Mouse (Mus musculus) kidney, adult 2 months (tissue): ENCODE data around the gene Ccdc18. TPM values are rescaled to one million over a fixed set of nuclear protein-coding genes. Genes with fewer than 3 reads are reported as not detected.
A peak's percentile ranks its signal among the peaks of the same experiment; 100 is the strongest.
"Not testable (repeated sequence)": the region's sequence is repeated elsewhere in the genome, so short reads cannot be mapped to it uniquely, and the experiment has no call there.

Experiments used
- DNase-seq: peaks from one replicate; pipeline ENCODE4 v3.0.0; 2021
- H3K27ac ChIP-seq: fragments of 200-500 bp; 2 replicates; pipeline ENCODE4 v1.5.1; 2012; ENCODE audit warnings: low read depth, low read length, control low read depth, inconsistent platforms; ENCODE audit not compliant: insufficient read depth
- H3K27me3 ChIP-seq: fragments of 200-500 bp; replicated peaks from 2 replicates; pipeline ENCODE4 v1.6.1; 2012; ENCODE audit warnings: mild to moderate bottlenecking, moderate library complexity, low read length, inconsistent platforms; ENCODE audit not compliant: control insufficient read depth, insufficient read depth
- H3K36me3 ChIP-seq: fragments of 200-500 bp; 2 replicates; pipeline ENCODE4 v1.6.1; 2012; ENCODE audit warnings: mild to moderate bottlenecking, moderate library complexity, low read length, inconsistent platforms; ENCODE audit not compliant: control insufficient read depth, insufficient read depth
- H3K4me1 ChIP-seq: fragments of 200-500 bp; 2 replicates; pipeline ENCODE4 v1.6.1; 2011; ENCODE audit warnings: low read length; ENCODE audit not compliant: control insufficient read depth, insufficient read depth
- H3K4me3 ChIP-seq: fragments of 200-500 bp; 2 replicates; pipeline ENCODE4 v1.5.1; 2011; ENCODE audit warnings: mild to moderate bottlenecking, low read depth, low read length, control low read depth; ENCODE audit not compliant: insufficient read depth
- CTCF ChIP-seq: fragments of 200-500 bp; conservative IDR thresholded peaks from 2 replicates; pipeline ENCODE4 v1.5.1; 2011; ENCODE audit warnings: low read depth, mild to moderate bottlenecking, control low read depth, low read length, moderate library complexity, mixed read lengths; ENCODE audit not compliant: insufficient read depth, insufficient read length
- POLR2A ChIP-seq: fragments of 200-500 bp; IDR thresholded peaks from one replicate; pipeline ENCODE4 v1.6.1; 2011; ENCODE audit warnings: low read depth, low read length, control low read depth
- WGBS: fragments of 180-500 bp; shearing (Covaris S2); methylation state at CpG from one replicate; pipeline ENCODE4 v1.1.7; 2018; 5-methylcytosine and 5-hydroxymethylcytosine counted together
- polyA plus RNA-seq: library from polyadenylated mRNA; depleted of rRNA; stranded (reverse); fragments of >200 nt; gene quantifications from 2 replicates; pipeline ENCODE4 v1.2.3, GENCODE M21; 2012

Gene Ccdc18
- polyA plus RNA-seq, 1 experiment = 0.06 TPM

DNA sequence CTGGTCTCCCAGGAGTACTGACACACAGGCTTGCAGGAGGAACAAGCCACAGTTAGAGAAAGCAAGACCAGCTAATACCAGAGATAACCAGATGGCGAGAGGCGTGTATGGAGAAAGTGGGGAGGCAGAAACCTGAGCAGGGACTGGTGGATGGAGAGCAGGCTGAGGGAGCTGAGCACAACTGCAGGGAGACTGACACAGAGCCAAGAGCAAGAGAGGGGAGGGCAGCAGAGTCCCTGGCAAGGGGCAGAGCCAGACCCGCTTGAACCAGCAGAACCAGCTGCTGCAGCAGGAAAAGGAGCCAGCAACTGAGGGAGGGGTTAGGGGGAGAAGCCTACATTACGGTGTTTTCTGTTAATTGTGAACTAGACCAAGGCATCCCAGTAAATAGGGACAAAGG is 130.0 kb downstream of the Ccdc18 start:
- 23% methylated on average over 4 of the region's 4 CpGs for WGBS
- Histone ChIP-seq H3K27me3 (no peaks in the 10 kb centered on the region), H3K4me1 (peaks cover under 1% of the 10 kb centered on the region; the same call in 1 of the 2 replicates), H3K36me3 (no peaks in the 10 kb centered on the region), H3K27ac (peak overlapping the region; percentile 3; the same call in 1 of the 2 replicates), H3K4me3 (no peak overlapping the region)
- peak; percentile 84 for DNase-seq
- TF ChIP-seq POLR2A (no peak), CTCF (no peak)

DNA sequence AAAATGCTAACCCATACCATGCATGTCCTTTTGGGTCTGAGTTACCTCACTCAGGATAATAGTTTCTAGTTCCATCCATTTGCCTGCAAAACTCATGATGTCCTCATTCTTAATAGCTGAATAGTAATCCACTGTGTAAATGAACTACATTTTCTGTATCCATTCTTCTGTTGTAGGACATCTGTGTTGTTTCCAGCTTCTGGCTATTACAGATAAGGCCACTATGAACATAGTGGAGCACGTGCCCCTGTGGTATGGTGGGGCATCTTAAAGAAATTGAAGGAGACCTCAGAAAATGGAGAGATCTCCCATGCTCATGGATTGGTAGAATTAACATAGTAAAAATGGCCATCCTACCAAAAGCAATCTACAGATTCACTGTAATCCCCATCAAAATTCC is 131.1 kb downstream of the Ccdc18 start:
- 92% methylated on average over 1 of the region's 1 CpGs for WGBS
- not testable (repeated sequence) for DNase-seq

GRCm38 (mm10) chr5:108266990-108267389 is 134.3 kb downstream of the Ccdc18 start:
- no peak overlapping the region for H3K27ac ChIP-seq

More for the DNA sequence above, 131.1 kb downstream of the Ccdc18 start:
- H3K27me3 ChIP-seq, H3K36me3 ChIP-seq, H3K27ac ChIP-seq, H3K4me3 ChIP-seq, H3K4me1 ChIP-seq: not testable (repeated sequence)

DNA sequence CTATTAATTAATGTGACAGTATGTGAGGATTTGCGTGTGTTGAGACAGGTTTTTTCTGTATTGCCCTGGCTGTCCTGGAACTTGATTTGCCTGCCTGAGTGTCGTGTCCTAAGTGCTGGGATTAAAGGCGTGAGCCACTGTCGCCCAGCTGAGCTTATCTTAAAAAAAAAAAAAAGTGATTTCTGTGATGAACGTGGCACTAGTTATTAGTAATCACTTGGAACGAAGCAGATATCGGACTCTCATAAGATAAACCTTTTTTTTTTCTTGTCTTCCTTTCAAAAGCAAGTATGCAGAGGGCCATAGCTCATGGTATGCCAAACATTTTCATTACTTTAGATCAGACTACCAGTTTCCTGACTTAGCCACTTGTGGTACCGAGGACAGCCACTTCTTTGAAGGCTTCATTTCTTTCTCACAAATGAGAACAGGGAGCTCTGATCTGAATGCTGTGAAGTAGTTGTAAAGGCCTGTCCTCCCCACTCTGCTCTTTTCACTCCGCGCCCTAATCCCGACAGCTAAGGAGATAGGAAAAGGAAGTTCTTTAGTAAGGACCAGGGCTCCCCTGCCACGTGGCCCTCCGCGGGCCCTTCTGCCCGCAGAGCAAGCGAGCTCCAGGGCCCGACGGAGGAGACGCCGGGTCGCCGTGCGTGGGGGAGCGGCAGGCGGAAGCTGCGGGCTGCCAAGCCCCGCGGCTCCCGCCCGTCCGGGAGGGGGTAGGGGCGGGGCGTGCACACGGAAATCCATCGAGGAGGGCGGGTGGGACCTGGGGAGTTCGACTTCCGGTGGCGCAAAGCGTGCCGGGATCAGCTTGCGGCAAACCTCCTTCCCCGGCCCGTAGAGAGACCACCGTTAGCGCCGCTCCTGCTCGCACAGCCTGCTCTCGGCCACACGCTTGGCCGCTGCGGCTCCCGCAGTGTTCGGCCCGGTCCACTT is 135.7 kb downstream of the Ccdc18 start, which contains the start of gene Dr1:
Dr1 (plus strand) TSS at position 771 of the 936 bp plus-strand sequence.
- WGBS = 3% methylated on average over 55 of the region's 55 CpGs
- peak within 1 kb of the TSS; percentile 96 for H3K27ac ChIP-seq
- peak; percentile 81 for TF ChIP-seq POLR2A
- TF ChIP-seq CTCF = no peak
- DNase-seq = peak; percentile 91
- H3K36me3 ChIP-seq = no peaks in the 10 kb centered on the region
- H3K27me3 ChIP-seq = no peaks in the 10 kb centered on the region
- H3K4me1 ChIP-seq = peaks cover 10% of the 10 kb centered on the region; the same call in 1 of the 2 replicates
- peak within 1 kb of the TSS; percentile 76 for H3K4me3 ChIP-seq

More at GRCm38 (mm10) chr5:108266990-108267389, 134.3 kb downstream of the Ccdc18 start:
- TF ChIP-seq CTCF (no peak), POLR2A (no peak)
- no peak for DNase-seq
- no peaks in the 10 kb centered on the region for H3K36me3 ChIP-seq
- H3K27me3 ChIP-seq = no peaks in the 10 kb centered on the region
- H3K4me1 ChIP-seq = peaks cover 7% of the 10 kb centered on the region; the same call in 1 of the 2 replicates
- no peak overlapping the region for H3K4me3 ChIP-seq

- H3K4me1 ChIP-seq = peaks cover 10% of the 10 kb centered on the region; the same call in 1 of the 2 replicates
- H3K4me3 ChIP-seq = peak overlapping the region; percentile 76
- TF ChIP-seq CTCF (no peak), POLR2A (no peak)
- DNase-seq = no peak
- WGBS = under 1% methylated on average over 44 of the region's 44 CpGs
- no peaks in the 10 kb centered on the region for H3K27me3 ChIP-seq
- peak overlapping the region; percentile 72 for H3K27ac ChIP-seq
- H3K36me3 ChIP-seq = no peaks in the 10 kb centered on the region
Measured at GRCm38 (mm10) chr5:108269063-108269810, 136.6 kb downstream of the Ccdc18 start.

- Histone ChIP-seq H3K27ac (peak overlapping the region; percentile 41), H3K4me3 (peak overlapping the region; percentile 76), H3K27me3 (no peaks in the 10 kb centered on the region), H3K36me3 (no peaks in the 10 kb centered on the region), H3K4me1 (peaks cover 10% of the 10 kb centered on the region; the same call in 1 of the 2 replicates)
- DNase-seq = peak; percentile 15
- WGBS = 2% methylated on average over 7 of the region's 7 CpGs
- TF ChIP-seq POLR2A (no peak), CTCF (no peak)
Measured at GRCm38 (mm10) chr5:108269811-108270151, 137.1 kb downstream of the Ccdc18 start.

- TF ChIP-seq CTCF (no peak), POLR2A (no peak)
- Histone ChIP-seq H3K36me3 (no peaks in the 10 kb centered on the region), H3K27ac (no peak overlapping the region), H3K4me3 (peak overlapping the region; percentile 36; the same call in 1 of the 2 replicates), H3K4me1 (peaks cover 10% of the 10 kb centered on the region; the same call in 1 of the 2 replicates), H3K27me3 (no peaks in the 10 kb centered on the region)
- WGBS = 34% methylated on average over 9 of the region's 9 CpGs
- DNase-seq = no peak
Measured at GRCm38 (mm10) chr5:108270415-108270814, 137.7 kb downstream of the Ccdc18 start.

DNA sequence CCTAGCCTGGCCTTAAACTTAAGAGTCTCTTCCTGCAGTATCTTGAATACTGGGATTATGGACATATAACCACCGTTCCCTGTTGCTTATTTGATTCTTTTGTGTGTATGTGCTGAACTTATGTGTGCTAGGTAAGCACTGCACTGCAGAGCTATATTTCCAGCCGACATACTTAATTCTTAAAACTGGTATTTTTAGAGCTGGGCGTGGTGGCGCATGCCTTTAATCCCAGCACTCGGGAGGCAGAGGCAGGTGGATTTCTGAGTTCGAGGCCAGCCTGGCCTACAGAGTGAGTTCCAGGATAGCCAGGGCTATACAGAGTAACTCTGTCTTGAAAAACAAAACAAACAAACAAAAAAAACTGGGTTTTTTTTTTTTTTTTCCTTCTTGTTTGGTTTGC is 138.7 kb downstream of the Ccdc18 start:
- H3K36me3 ChIP-seq, H3K4me1 ChIP-seq, DNase-seq, H3K4me3 ChIP-seq, H3K27me3 ChIP-seq, H3K27ac ChIP-seq: not testable (repeated sequence)
- WGBS = 92% methylated on average over 6 of the region's 6 CpGs
